Mouse (Mus musculus) right cerebral cortex, postnatal 25 days (tissue): ENCODE data around the gene Ttc39d.
A peak's percentile ranks its signal among the peaks of the same experiment; 100 is the strongest.
"Not testable (repeated sequence)": the region's sequence is repeated elsewhere in the genome, so short reads cannot be mapped to it uniquely, and the experiment has no call there.

Source experiments
- DNase-seq: peaks from one replicate; pipeline ENCODE4 v3.0.0; 2022

Ttc39d gene

DNA sequence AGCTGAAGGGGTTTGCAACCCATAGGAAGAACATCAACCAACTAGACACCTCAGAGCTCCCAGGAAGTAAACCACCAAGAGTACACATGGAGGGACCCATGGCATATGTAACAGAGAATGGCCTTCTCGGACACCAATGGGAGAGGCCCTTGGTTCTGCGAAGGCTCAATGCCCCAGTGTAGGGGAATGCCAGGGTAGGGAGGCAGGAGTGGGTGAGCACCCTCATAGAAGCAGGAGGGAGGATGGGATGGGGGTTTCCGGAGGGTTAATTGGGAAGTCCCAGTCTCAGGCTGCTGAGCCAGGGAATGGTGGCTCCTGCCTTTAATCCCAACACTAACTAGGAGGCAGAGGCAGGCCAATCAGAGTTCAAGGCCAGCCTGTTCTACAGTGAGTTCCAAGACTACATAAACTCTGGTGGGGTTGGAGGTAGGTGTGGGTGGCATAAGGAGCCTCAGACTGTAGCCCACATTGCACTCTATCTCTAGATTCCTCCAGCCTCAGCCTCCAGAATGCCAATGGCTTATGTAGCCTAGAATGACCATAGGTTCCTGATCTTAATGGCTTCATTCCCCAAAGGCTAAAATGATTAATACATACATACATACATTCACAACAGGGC lies 8.0 kb upstream of the Ttc39d start:
- DNase-seq = no peak

DNA sequence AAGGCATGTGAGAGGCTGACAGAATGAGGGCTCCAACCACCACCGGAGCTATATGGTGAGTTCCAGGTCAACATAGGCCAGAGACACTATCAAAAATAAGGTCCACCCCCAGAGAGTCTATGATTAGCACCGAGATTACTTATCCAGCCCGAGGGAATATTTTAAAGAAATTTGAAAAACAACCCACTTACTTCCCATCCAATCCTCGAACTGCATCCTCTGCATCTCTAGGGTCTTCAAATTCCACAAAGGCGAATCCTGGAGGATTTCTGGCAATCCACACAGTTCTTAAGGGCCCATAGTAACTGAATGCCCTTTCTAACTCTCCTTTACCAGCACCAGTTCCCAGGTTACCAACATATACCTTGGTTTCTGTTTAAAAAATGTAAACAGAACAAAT lies 1.6 kb upstream of the Ttc39d start:
- no peak for DNase-seq

DNA sequence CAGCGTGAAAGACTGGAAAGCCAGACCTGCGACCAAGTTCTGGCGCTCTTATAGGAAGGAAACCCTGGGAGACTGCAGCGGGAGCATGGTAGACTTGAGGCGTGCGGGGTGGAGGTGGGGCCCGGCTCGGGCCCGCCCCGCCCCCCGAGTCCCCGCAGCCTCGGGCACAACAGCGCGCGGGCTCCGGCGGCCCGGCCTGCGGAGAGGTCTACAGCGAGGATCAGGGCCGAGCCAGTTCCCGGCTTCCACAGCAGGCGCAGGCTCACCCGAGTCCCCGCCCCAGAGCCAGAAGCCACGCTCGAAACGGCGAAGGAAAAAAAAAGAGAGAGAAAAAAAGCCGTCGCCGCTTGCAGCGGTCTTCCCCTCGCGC lies 974 bp upstream of the Ttc39d start:
- DNase-seq = no peak

GRCm38 (mm10) chr17:80213998-80214397 lies 6.7 kb downstream of the Ttc39d start:
- not testable (repeated sequence) for DNase-seq

DNA sequence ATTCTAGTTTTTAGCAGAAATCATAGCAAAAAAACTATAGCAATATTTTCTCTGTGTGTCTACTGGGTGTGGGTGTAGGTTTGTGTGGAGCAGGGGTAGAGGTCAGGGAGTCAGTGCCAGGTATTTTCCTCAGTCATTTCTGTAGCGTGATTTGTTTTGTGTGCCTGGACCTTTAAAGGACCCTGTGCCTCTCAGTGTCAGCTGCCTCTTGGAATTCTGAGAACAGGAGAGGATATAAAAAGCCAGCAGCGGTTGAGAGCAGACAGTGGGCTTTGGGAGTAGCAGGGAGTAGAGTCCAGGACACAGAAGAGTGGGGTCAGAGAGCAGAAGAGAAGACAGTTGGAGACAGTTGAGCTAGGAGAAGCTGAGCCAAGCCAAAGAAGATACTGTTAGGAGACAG lies 12.9 kb downstream of the Ttc39d start:
- no peak for DNase-seq

GRCm38 (mm10) chr17:80221202-80221601 lies 13.9 kb downstream of the Ttc39d start:
- DNase-seq = no peak

DNA sequence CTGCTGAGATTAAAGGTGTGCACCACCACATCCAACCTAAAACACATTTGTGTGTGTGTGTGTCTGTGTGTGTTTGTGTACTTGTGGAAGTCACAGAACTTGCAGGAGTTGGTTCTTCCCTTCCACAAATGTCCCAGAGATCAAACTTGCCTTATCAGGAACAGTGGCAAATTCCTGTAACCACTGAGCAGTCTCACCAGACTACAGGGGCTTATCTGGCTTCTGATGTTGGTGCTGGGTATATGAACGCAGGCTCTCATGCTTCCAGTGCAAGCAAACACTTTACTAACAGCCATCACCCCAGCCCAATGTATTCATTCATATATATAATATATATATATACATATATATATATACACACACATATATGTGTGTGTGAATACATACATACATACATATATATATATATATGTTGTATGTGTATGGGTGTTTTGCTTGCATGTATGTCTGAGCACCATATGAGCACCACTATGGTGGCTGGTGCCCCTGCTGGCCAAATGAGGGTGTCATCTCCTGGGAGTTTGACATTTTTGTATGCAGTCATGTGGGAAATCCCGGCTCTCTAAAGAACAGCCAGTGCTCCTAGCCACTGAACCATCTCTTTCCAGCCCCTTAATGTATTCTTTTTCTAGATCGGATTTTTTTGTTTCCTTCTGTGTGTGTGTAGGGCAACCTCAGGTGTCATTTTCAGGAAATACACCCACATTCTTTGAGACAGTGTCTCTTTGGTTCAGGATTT lies 14.8 kb downstream of the Ttc39d start:
- DNase-seq = no peak

- no peak for DNase-seq
Measured at GRCm38 (mm10) chr17:80223829-80224228, 16.6 kb downstream of the Ttc39d start.

GRCm38 (mm10) chr17:80224326-80225116 lies 17.3 kb downstream of the Ttc39d start, which contains the start of gene Gemin6:
Gemin6 (plus strand) TSS chr17:80224441.
- peak; percentile 86 for DNase-seq

- DNase-seq = not testable (repeated sequence)
Measured at GRCm38 (mm10) chr17:80225142-80225541, 17.9 kb downstream of the Ttc39d start.

DNA sequence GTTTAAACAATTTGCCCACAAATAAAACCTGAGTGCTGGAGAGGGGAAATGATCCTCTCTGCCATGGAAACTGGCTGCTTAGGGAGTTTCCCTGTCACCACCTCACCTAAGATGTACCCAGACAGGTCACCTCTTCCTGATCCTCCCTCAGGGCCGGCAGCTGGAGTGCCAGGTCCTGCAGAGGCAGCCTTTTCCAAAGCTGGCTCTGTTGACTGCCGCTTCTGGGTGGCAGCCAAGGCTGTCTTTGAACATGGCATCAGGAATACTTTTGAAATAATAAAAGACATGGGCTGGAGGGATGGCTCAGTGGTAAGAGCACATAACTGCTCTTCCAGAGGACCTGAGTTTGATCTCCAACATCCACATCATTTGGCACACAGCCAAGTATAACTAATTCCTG lies 22.1 kb downstream of the Ttc39d start:
- no peak for DNase-seq

- no peak for DNase-seq
Measured at GRCm38 (mm10) chr17:80233844-80234243, 26.6 kb downstream of the Ttc39d start.

DNA sequence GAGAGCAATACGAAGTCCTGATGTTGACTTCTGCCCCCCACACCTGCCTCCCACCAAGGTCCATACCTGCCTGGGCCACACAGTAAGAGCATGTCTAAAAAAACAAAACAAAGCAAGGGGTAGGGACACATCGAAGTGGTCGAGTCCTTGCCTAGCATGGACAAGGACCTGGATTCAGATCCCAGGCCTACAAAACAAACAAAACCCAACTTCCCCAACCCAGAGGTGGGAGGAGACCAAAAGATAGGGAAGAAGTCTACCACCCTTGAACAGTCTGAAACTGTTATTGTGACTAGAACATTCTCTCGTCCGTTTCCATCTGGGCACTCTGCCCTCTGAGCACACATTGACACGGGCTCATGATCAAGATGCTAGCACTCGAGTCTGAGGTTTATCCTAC lies 27.1 kb downstream of the Ttc39d start:
- DNase-seq = no peak

- no peak for DNase-seq
Measured at GRCm38 (mm10) chr17:80235477-80235876, 28.2 kb downstream of the Ttc39d start.

DNA sequence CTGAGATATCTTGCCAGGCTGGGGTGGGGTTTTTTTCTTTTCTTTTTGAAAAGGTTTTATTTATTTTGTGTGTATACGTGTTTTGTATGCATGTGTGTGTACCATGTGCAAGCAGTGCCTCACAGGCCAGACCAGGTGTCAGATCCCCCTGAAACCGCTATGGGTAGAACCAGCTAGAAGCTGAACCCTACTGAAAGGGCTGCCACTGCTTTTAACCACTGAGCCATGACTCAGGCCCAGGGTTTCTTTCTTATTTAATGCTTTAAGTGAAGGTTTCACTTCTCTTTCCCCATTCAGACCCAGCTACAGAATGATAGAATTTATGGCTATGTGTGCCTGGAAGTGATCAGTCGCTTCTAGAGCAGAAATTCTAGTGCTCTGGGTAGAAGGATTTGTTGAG lies 29.5 kb downstream of the Ttc39d start:
- no peak for DNase-seq

GRCm38 (mm10) chr17:80237475-80237874 lies 30.2 kb downstream of the Ttc39d start:
- no peak for DNase-seq

DNA sequence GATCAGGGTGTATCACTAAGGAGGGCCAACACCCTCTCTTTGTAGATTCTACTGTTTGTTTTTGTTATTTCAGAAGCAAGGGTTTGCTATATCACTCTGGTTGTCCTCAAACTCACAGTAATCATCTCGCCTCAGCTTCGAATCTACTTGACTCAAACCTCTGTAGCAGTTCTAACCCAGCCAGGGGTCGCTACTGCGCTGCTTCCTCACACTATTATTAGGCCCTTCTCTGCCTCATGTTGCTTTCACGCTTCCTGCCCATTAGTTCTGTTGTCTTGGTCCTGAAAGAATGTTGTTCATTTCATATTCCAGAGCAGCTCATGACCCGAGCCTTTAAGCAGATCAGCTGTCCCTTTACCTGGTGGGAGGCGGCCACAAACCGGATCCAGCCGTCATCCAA lies 34.3 kb downstream of the Ttc39d start:
- DNase-seq = no peak

GRCm38 (mm10) chr17:80243116-80243515 lies 35.9 kb downstream of the Ttc39d start:
- DNase-seq = no peak

- no peak for DNase-seq
Measured at GRCm38 (mm10) chr17:80252757-80253525, 45.7 kb downstream of the Ttc39d start.

DNA sequence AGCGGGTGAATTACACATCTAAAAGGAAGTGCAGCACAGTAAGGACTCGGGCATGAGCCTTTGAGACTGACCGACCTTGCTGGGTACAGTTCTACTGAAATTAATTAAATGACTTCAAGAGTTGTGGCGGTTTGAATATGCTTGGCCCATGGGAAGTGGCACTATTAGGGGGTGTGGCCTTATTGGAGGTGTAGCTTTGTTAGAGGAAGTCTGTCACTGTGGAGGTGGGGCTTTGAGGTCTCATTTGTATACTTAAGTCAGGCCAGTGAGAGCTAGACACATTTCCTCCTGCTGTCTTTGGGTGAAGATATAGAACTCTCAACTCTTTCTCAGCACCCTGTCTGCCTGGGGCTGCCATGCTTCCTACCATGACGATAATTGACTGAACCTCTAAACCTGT lies 47.2 kb downstream of the Ttc39d start:
- DNase-seq = no peak

DNA sequence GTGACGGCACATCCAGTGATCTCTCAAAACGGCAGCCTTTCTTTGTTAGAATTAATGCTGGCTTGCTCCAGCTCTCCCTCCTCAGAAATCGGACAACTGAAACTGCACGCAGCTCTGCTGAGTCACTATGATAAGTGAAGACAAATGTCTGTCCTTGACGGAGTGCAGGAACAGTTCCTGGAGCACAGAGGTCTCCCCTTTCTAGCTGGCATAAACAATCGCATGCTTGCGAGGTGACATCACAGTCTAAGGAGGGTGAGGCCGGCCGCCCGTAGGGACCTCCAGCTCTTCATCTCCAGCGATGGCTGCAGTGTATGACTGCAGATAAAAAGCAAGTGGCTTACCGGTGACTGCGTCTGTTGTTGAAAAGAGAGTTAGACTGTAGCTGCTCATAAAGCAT lies 47.9 kb downstream of the Ttc39d start:
- DNase-seq = peak; percentile 13

DNA sequence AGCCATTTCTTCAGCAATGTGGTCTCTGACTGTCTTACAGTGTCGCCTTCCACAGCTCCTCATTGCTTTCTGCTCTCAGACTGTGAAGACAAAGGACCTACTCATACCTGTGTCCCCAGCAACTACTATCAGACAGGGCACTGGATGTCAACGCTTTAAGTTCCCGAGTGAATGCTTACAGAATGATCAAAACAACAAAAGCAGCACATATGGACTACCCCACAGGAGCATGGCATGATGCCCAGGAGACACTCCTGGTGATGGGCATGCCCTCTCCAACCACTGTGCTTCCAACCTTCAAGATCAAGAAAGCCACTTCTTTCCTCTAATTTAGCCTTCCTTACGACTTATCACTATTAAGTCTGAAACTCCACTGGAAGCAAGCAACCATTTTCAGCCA lies 59.8 kb downstream of the Ttc39d start:
- DNase-seq = no peak
